Mouse (Mus musculus) kidney, adult 2 months (tissue): Measurements from ENCODE around the gene Gm19668. TPM values are rescaled to one million over a fixed set of nuclear protein-coding genes. Genes with fewer than 3 reads are reported as not detected.
"Not testable (repeated sequence)": the region's sequence is repeated elsewhere in the genome, so short reads cannot be mapped to it uniquely, and the experiment has no call there.

Source experiments
- DNase-seq: peaks from one replicate; pipeline ENCODE4 v3.0.0; 2021
- H3K27ac ChIP-seq: fragments of 200-500 bp; 2 replicates; pipeline ENCODE4 v1.5.1; 2012; ENCODE audit warnings: low read depth, low read length, control low read depth, inconsistent platforms; ENCODE audit not compliant: insufficient read depth
- H3K27me3 ChIP-seq: fragments of 200-500 bp; replicated peaks from 2 replicates; pipeline ENCODE4 v1.6.1; 2012; ENCODE audit warnings: mild to moderate bottlenecking, moderate library complexity, low read length, inconsistent platforms; ENCODE audit not compliant: control insufficient read depth, insufficient read depth
- H3K36me3 ChIP-seq: fragments of 200-500 bp; 2 replicates; pipeline ENCODE4 v1.6.1; 2012; ENCODE audit warnings: mild to moderate bottlenecking, moderate library complexity, low read length, inconsistent platforms; ENCODE audit not compliant: control insufficient read depth, insufficient read depth
- H3K4me1 ChIP-seq: fragments of 200-500 bp; 2 replicates; pipeline ENCODE4 v1.6.1; 2011; ENCODE audit warnings: low read length; ENCODE audit not compliant: control insufficient read depth, insufficient read depth
- H3K4me3 ChIP-seq: fragments of 200-500 bp; 2 replicates; pipeline ENCODE4 v1.5.1; 2011; ENCODE audit warnings: mild to moderate bottlenecking, low read depth, low read length, control low read depth; ENCODE audit not compliant: insufficient read depth
- CTCF ChIP-seq: fragments of 200-500 bp; conservative IDR thresholded peaks from 2 replicates; pipeline ENCODE4 v1.5.1; 2011; ENCODE audit warnings: low read depth, mild to moderate bottlenecking, control low read depth, low read length, moderate library complexity, mixed read lengths; ENCODE audit not compliant: insufficient read depth, insufficient read length
- POLR2A ChIP-seq: fragments of 200-500 bp; IDR thresholded peaks from one replicate; pipeline ENCODE4 v1.6.1; 2011; ENCODE audit warnings: low read depth, low read length, control low read depth
- WGBS: fragments of 180-500 bp; shearing (Covaris S2); methylation state at CpG from one replicate; pipeline ENCODE4 v1.1.7; 2018; 5-methylcytosine and 5-hydroxymethylcytosine counted together
- polyA plus RNA-seq: library from polyadenylated mRNA; depleted of rRNA; stranded (reverse); fragments of >200 nt; gene quantifications from 2 replicates; pipeline ENCODE4 v1.2.3, GENCODE M21; 2012; rRNA removed

The Gm19668 gene
- polyA plus RNA-seq, 1 experiment, result not detected

DNA sequence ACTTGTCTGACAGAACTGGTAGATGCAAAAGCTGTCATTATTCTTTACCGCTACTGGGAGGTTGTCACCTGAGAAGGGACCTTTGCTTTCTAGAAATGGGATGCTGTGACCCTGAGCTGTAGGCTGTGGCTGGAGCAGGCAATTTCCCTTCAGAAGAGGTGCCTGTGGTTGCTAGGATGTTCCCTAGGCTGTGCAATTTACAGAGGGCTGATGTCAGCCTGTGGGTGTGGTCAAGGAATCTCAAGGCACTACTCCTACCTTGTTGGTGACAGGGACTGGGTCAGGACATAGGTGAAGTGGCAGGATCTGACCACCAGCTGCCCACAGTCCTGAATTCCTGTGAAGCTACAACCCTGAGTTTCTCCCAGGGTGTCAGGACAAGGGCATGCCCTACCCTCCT, 29.2 kb downstream of the Gm19668 start:
- no peaks in the 10 kb centered on the region for H3K36me3 ChIP-seq
- WGBS, result 53% methylated on average over 1 of the region's 1 CpGs
- no peak overlapping the region for H3K4me3 ChIP-seq
- H3K27me3 ChIP-seq, result no peaks in the 10 kb centered on the region; the same call in 1 of the 2 replicates
- H3K4me1 ChIP-seq, result no peaks in the 10 kb centered on the region
- no peak overlapping the region for H3K27ac ChIP-seq
- TF ChIP-seq CTCF, result no peak
- no peak for TF ChIP-seq POLR2A
- no peak for DNase-seq

DNA sequence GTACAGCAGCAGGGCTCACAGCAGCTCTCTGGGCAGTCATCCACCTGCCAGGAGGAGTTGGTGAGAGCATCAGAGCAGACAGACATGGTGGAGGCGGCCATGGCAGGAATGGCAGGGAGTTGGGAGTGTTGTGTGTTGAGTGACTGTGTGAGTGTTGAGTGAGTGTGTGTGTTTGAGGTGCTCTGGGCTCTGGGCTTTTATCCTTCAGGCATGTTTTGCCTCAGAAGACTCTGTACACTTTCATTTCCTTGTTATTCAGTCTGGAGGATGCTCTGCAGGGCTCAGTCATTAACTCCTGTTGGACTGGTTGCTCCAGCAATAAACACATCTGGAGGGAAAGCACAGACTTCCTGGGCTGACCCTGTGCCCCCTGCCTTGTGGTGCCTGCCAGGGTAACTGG, 39.4 kb downstream of the Gm19668 start, which contains the start of gene Gm3233:
Gm3233 (minus strand) TSS at position 101 of the 400 bp plus-strand sequence.
- DNase-seq, result not testable (repeated sequence)
- no CpG with 5 or more reads among the region's 1 CpGs for WGBS

GRCm38 (mm10) chr10:77753448-77753847, 45.5 kb downstream of the Gm19668 start:
- H3K4me1 ChIP-seq, result no peaks in the 10 kb centered on the region
- TF ChIP-seq POLR2A, result no peak
- TF ChIP-seq CTCF, result no peak

More for the DNA sequence above, 39.4 kb downstream of the Gm19668 start, which contains the start of gene Gm3233:
- H3K36me3 ChIP-seq, H3K4me3 ChIP-seq, H3K27ac ChIP-seq, H3K27me3 ChIP-seq, H3K4me1 ChIP-seq: not testable (repeated sequence)

DNA sequence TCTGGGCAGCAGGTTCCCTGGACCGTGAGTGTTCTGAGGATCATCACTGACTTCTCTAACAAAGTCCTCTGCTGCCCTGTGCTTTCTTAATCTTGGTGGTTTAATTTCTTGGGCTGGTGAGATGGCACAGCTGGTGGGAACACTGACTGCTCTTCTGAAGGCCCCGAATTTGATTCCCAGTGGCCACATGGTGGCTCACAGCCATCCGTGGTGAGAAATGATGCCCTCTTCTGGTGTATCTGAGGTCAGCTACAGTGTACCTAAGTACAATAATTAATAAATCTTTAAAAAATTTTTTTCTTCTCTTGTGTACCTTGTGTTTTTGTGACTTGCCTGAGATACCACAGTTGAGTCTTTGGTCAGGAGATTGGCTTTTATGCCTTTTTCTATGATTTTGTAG, 46.6 kb downstream of the Gm19668 start:
- not testable (repeated sequence) for H3K27ac ChIP-seq, DNase-seq, H3K4me1 ChIP-seq, H3K36me3 ChIP-seq, H3K4me3 ChIP-seq, H3K27me3 ChIP-seq
- 62% methylated on average over 3 of the region's 3 CpGs for WGBS

More at GRCm38 (mm10) chr10:77753448-77753847, 45.5 kb downstream of the Gm19668 start:
- Histone ChIP-seq H3K4me3 (no peak overlapping the region), H3K36me3 (no peaks in the 10 kb centered on the region), H3K27ac (no peak overlapping the region), H3K27me3 (no peaks in the 10 kb centered on the region)
- DNase-seq, result no peak

GRCm38 (mm10) chr10:77751254-77751653, 47.7 kb downstream of the Gm19668 start, which contains the start of gene Gm9736:
Gm9736 (minus strand) TSS chr10:77751354.
- not testable (repeated sequence) for H3K27ac ChIP-seq, H3K36me3 ChIP-seq, DNase-seq, H3K4me1 ChIP-seq, H3K27me3 ChIP-seq, H3K4me3 ChIP-seq
- 67% methylated on average over 1 of the region's 1 CpGs for WGBS

DNA sequence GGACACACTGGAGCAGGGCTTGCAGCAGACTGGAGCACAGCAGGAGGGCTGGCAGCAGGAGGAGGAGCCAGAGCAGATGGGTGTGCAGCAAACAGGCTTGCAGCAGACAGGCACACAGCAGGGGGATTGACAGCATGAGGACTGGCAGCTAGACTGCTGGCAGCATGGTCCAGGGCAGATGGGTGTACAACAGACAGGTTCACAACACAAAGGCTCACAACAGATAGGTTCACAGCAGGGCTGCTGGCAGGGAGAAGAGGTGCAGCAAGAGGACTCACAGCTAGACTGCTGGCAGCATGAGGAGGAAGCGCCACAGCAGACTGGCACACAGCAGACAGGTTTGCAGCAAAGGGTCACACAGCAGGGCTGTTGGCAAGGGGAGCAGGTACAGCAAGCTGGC, 48.2 kb downstream of the Gm19668 start:
- not testable (repeated sequence) for H3K27ac ChIP-seq, H3K4me1 ChIP-seq, DNase-seq, H3K27me3 ChIP-seq, H3K4me3 ChIP-seq, H3K36me3 ChIP-seq
- 84% methylated on average over 1 of the region's 1 CpGs for WGBS

Other genes with a start within 250 kb of the Gm19668 start
- 321 and 342 TPM in 2 replicates for gene Pttg1ip, start 217.4 kb downstream of the Gm19668 start, polyA plus RNA-seq
- gene Sumo3, start 193.0 kb downstream of the Gm19668 start, polyA plus RNA-seq, result 241 and 269 TPM in 2 replicates
- gene Gm49325, start 192.9 kb downstream of the Gm19668 start, polyA plus RNA-seq, result not detected in 2 replicates
- gene Ube2g2, start 176.9 kb downstream of the Gm19668 start, polyA plus RNA-seq, result 29.9 and 33.8 TPM in 2 replicates
- gene Tspear, start 112.6 kb downstream of the Gm19668 start, polyA plus RNA-seq, result 0.86 and 1.2 TPM in 2 replicates
- gene Gm19402, start 108.4 kb downstream of the Gm19668 start, polyA plus RNA-seq, result not detected in 2 replicates
- gene Gm9508, start 101.9 kb downstream of the Gm19668 start, polyA plus RNA-seq, result not detected in 2 replicates
- gene Gm10272, start 92.5 kb downstream of the Gm19668 start, polyA plus RNA-seq, result not detected in 2 replicates
- gene Gm10024, start 87.7 kb downstream of the Gm19668 start, polyA plus RNA-seq, result not detected in 2 replicates
- not detected in 2 replicates for gene Gm10142, start 83.3 kb downstream of the Gm19668 start, polyA plus RNA-seq
- gene Krtap12-1, start 78.5 kb downstream of the Gm19668 start, polyA plus RNA-seq, result not detected in 2 replicates
- not detected in 2 replicates for gene Gm10100, start 72.6 kb downstream of the Gm19668 start, polyA plus RNA-seq
- not detected in 2 replicates for gene Gm18596, start 56.5 kb downstream of the Gm19668 start, polyA plus RNA-seq
- not detected in 2 replicates for gene Gm9736, start 47.8 kb downstream of the Gm19668 start, polyA plus RNA-seq
- gene Gm3233, start 39.5 kb downstream of the Gm19668 start, polyA plus RNA-seq, result not detected in 2 replicates
- gene Gm3238, start 27.8 kb downstream of the Gm19668 start, polyA plus RNA-seq, result not detected in 2 replicates
- not detected in 2 replicates for gene Gm7138, start 22.2 kb downstream of the Gm19668 start, polyA plus RNA-seq
- not detected in 2 replicates for gene Gm3250, start 16.6 kb downstream of the Gm19668 start, polyA plus RNA-seq
- not detected in 2 replicates for gene Gm7137, start 10.9 kb downstream of the Gm19668 start, polyA plus RNA-seq
- gene Gm9639, start 4.1 kb downstream of the Gm19668 start, polyA plus RNA-seq, result not detected in 2 replicates
- not detected in 2 replicates for gene Gm9507, start 12.7 kb upstream of the Gm19668 start, polyA plus RNA-seq
- not detected in 2 replicates for gene Gm2696, start 15.5 kb upstream of the Gm19668 start, polyA plus RNA-seq
- not detected in 2 replicates for gene Krtap10-4, start 28.0 kb upstream of the Gm19668 start, polyA plus RNA-seq
- not detected in 2 replicates for gene Krtap10-10, start 36.8 kb upstream of the Gm19668 start, polyA plus RNA-seq
- not detected in 2 replicates for gene Gm36176, start 47.7 kb upstream of the Gm19668 start, polyA plus RNA-seq
- gene Gm10318, start 53.7 kb upstream of the Gm19668 start, polyA plus RNA-seq, result not detected in 2 replicates
- gene Gm3285, start 62.8 kb upstream of the Gm19668 start, polyA plus RNA-seq, result not detected in 2 replicates
- gene Lrrc3, start 103.4 kb upstream of the Gm19668 start, polyA plus RNA-seq, result 8.4 and 8.6 TPM in 2 replicates
- gene Trpm2, start 171.4 kb upstream of the Gm19668 start, polyA plus RNA-seq, result 0.53 and 1.2 TPM in 2 replicates
- 60.5 and 75.3 TPM in 2 replicates for gene 1810043G02Rik, start 179.4 kb upstream of the Gm19668 start, polyA plus RNA-seq
- 100 and 107 TPM in 2 replicates for gene Pfkl, start 210.9 kb upstream of the Gm19668 start, polyA plus RNA-seq
- 0.34 and 1.1 TPM in 2 replicates for gene Dnmt3l, start 242.8 kb upstream of the Gm19668 start, polyA plus RNA-seq
- gene Aire, start 244.5 kb upstream of the Gm19668 start, polyA plus RNA-seq, result 0.23 and 0.41 TPM in 2 replicates